Comparison of ENCODE assay signal across 8 mouse cellular contexts in genomic region chr11:87108755-87109518, GRCm38 (mm10). TPM values are rescaled to one million over a fixed set of nuclear protein-coding genes. Genes with fewer than 3 reads are reported as not detected.
DNase-seq lines count a peak whose midpoint lies in the region; ATAC-seq and TF ChIP-seq lines count a peak whose summit lies in the region.

Gene Ska2 (plus strand): TSS chr11:87109234.

- H3K79me2 ChIP-seq in MEL (ENCODE audit: control insufficient read depth, insufficient read depth, low read length, poor library complexity) = peaks cover 32% of the 10 kb centered on the region

- H3K36me3 ChIP-seq in MEL (ENCODE audit: control insufficient read depth in 1 of 2, insufficient read depth in 2 of 2, low read length in 2 of 2) = peaks cover 20 to 41% of the 10 kb centered on the region in 2 experiments
- no peaks in the 10 kb centered on the region for H3K36me3 ChIP-seq in forebrain, postnatal 0 days (ENCODE audit: insufficient read depth)
- peaks cover 24% of the 10 kb centered on the region for H3K36me3 ChIP-seq in lung, embryonic 15.5 days

- under 1% methylated on average over 40 of the region's 40 CpGs for WGBS in cerebellum, adult 2 months
- 1% methylated on average over 40 of the region's 40 CpGs for WGBS in forebrain, postnatal 0 days
- under 1% methylated on average over 40 of the region's 40 CpGs for whole genome bisulfite sequencing in lung, embryonic 15.5 days

- H3K9me3 ChIP-seq in MEL (replicated peaks; ENCODE audit: insufficient read depth, low read length) = no peaks in the 10 kb centered on the region
- H3K9me3 ChIP-seq in forebrain, postnatal 0 days (ENCODE audit: low read length) = no peaks in the 10 kb centered on the region
- no peaks in the 10 kb centered on the region for H3K9me3 ChIP-seq in lung, embryonic 15.5 days

- H3K4me1 ChIP-seq in MEL (ENCODE audit: control insufficient read depth in 1 of 2, insufficient read depth in 2 of 2, low read length in 2 of 2) = peaks cover 6 to 7% of the 10 kb centered on the region in 2 experiments; a peak in 3 of 4 replicates
- H3K4me1 ChIP-seq in cerebellum, adult 2 months (ENCODE audit: control insufficient read depth, insufficient read depth, low read length) = no peaks in the 10 kb centered on the region
- 0 out of 2 replicates have a peak, but pooled peaks cover 4% of the 10 kb centered on the region for H3K4me1 ChIP-seq in forebrain, postnatal 0 days (ENCODE audit: insufficient read depth)
- peaks cover 27% of the 10 kb centered on the region for H3K4me1 ChIP-seq in lung, embryonic 15.5 days

- no peaks in the 10 kb centered on the region for H3K27me3 ChIP-seq in MEL (ENCODE audit: control insufficient read depth in 1 of 2, insufficient read depth in 2 of 2, low read length in 2 of 2)
- no peaks in the 10 kb centered on the region for H3K27me3 ChIP-seq in cerebellum, adult 2 months (ENCODE audit: control insufficient read depth, insufficient read depth, low read length)
- H3K27me3 ChIP-seq in forebrain, postnatal 0 days (ENCODE audit: insufficient read depth, low read length) = no peaks in the 10 kb centered on the region
- no peaks in the 10 kb centered on the region for H3K27me3 ChIP-seq in lung, embryonic 15.5 days

- peak; percentile 90 to 92 for TF ChIP-seq POLR2A in MEL (IDR thresholded peaks at IDR 0.05; ENCODE audit: control insufficient read depth in 1 of 2, insufficient read depth in 1 of 2, low read depth in 1 of 2, low read length in 2 of 2, poor library complexity in 1 of 2)
- TF ChIP-seq POLR2A in cerebellum, adult 2 months (IDR thresholded peaks at IDR 0.05; ENCODE audit: borderline replicate concordance, insufficient read depth, low read length) = peak; percentile 71; the same call in 1 of the 2 replicates

- TF ChIP-seq RAD21 in MEL (IDR thresholded peaks at IDR 0.05; ENCODE audit: low read depth, low read length) = no peak

- peak within 1 kb of the TSS; percentile 66 for H3K4me2 ChIP-seq in forebrain, postnatal 0 days (ENCODE audit: low read depth)
- peak within 1 kb of the TSS; percentile 58 for H3K4me2 ChIP-seq in lung, embryonic 15.5 days

- peak; percentile 100 for DNase-seq in MEL (ENCODE audit: low read depth, low spot score)
- peak; percentile 95 to 99 for DNase-seq in cerebellum, adult 2 months
- peak; percentile 100 for DNase-seq in forebrain, postnatal 0 days
- peak; percentile 97 for DNase-seq in heart, postnatal 4 days
- peak; percentile 98 to 99 for DNase-seq in layer of hippocampus, adult 8-10 months (ENCODE audit: low spot score in 2 of 2)
- peak; percentile 98 for DNase-seq in ovary, adult 18-20 months (ENCODE audit: low spot score)
- DNase-seq in thymus, postnatal 0 days (ENCODE audit: low spot score) = peak; percentile 99

- no peak for TF ChIP-seq CTCF in MEL (IDR thresholded peaks at IDR 0.05 in 2 of 3, conservative IDR thresholded peaks at IDR 0.05 in 1 of 3; ENCODE audit: control insufficient read depth in 1 of 3, insufficient read depth in 1 of 3, low read depth in 2 of 3, low read length in 3 of 3, poor library complexity in 1 of 3, severe bottlenecking in 1 of 3)
- no peak for TF ChIP-seq CTCF in cerebellum, adult 2 months (IDR thresholded peaks at IDR 0.05; ENCODE audit: borderline replicate concordance, insufficient read depth, low read depth, low read length)
- TF ChIP-seq CTCF in forebrain, postnatal 0 days (IDR thresholded peaks at IDR 0.05; ENCODE audit: low read depth) = no peak

- ATAC-seq in forebrain, postnatal 0 days = peak; percentile 98
- peak; percentile 99 for ATAC-seq in lung, embryonic 15.5 days (ENCODE audit: borderline replicate concordance, extremely low read depth, low FRiP score, low TSS enrichment)

- H3K9ac ChIP-seq in MEL (ENCODE audit: control insufficient read depth, low read depth, low read length, poor library complexity, severe bottlenecking) = peak within 1 kb of the TSS; percentile 89
- peak within 1 kb of the TSS; percentile 81 for H3K9ac ChIP-seq in forebrain, postnatal 0 days
- peak within 1 kb of the TSS; percentile 96 for H3K9ac ChIP-seq in lung, embryonic 15.5 days

- peak within 1 kb of the TSS; percentile 86 to 91 for H3K4me3 ChIP-seq in MEL (ENCODE audit: control insufficient read depth in 1 of 2, insufficient read depth in 1 of 2, low read depth in 2 of 2, low read length in 2 of 2)
- H3K4me3 ChIP-seq in cerebellum, adult 2 months (replicated peaks; ENCODE audit: insufficient read depth, low read depth, low read length) = peak within 1 kb of the TSS; percentile 63
- H3K4me3 ChIP-seq in forebrain, postnatal 0 days (ENCODE audit: low read depth, low read length) = peak within 1 kb of the TSS; percentile 70
- peak within 1 kb of the TSS; percentile 86 for H3K4me3 ChIP-seq in lung, embryonic 15.5 days

- H3K27ac ChIP-seq in MEL (ENCODE audit: control insufficient read depth, low read depth, low read length) = peak within 1 kb of the TSS; percentile 96
- H3K27ac ChIP-seq in cerebellum, adult 2 months (ENCODE audit: insufficient read depth, low read length) = no peak within 1 kb of the TSS
- H3K27ac ChIP-seq in forebrain, postnatal 0 days (ENCODE audit: low read depth, low read length) = peak within 1 kb of the TSS; percentile 93
- H3K27ac ChIP-seq in lung, embryonic 15.5 days = peak within 1 kb of the TSS; percentile 93

- TF ChIP-seq EP300 in MEL (IDR thresholded peaks at IDR 0.05; ENCODE audit: low read depth in 1 of 2, low read length in 2 of 2) = no peak

TF ChIP-seq in MEL, 35 proteins besides CTCF, POLR2A, EP300 and RAD21 (continues in another document):
- peak; percentile 95 for TF ChIP-seq MXI1 (IDR thresholded peaks at IDR 0.05; ENCODE audit: low read depth, low read length)
- TF ChIP-seq CHD1 (IDR thresholded peaks at IDR 0.05; ENCODE audit: low read depth, low read length) = no peak
- TF ChIP-seq ZNF384 (IDR thresholded peaks at IDR 0.05; ENCODE audit: low read depth, low read length) = no peak
- no peak for TF ChIP-seq RCOR1 (IDR thresholded peaks at IDR 0.05; ENCODE audit: low read depth, low read length)
- peak; percentile 85; the same call in 1 of the 2 replicates for TF ChIP-seq POLR2AphosphoS5 (IDR thresholded peaks at IDR 0.05; ENCODE audit: borderline replicate concordance, low read depth, low read length)
- TF ChIP-seq MAZ (IDR thresholded peaks at IDR 0.05; ENCODE audit: low read depth, low read length) = peak; percentile 46; the same call in 1 of the 2 replicates
- no peak for TF ChIP-seq ZKSCAN1 (IDR thresholded peaks at IDR 0.05; ENCODE audit: low read depth, low read length)
- peak; percentile 93 for TF ChIP-seq CHD2 (IDR thresholded peaks at IDR 0.05; ENCODE audit: low read length)
- no peak for TF ChIP-seq TAL1 (IDR thresholded peaks at IDR 0.05; ENCODE audit: low read length)
- TF ChIP-seq USF1 (IDR thresholded peaks at IDR 0.05; ENCODE audit: low read depth, low read length) = no peak
- TF ChIP-seq JUND (IDR thresholded peaks at IDR 0.05; ENCODE audit: low read depth, low read length) = no peak
- peak; percentile 73 for TF ChIP-seq HCFC1 (IDR thresholded peaks at IDR 0.05; ENCODE audit: low read depth, low read length)
- 0 out of 2 replicates have a peak, but pooled peaks have one; percentile 4 for TF ChIP-seq ETS1 (IDR thresholded peaks at IDR 0.05; ENCODE audit: low read depth, low read length)
- TF ChIP-seq ELF1 (IDR thresholded peaks at IDR 0.05; ENCODE audit: low read depth, low read length) = 0 out of 2 replicates have a peak, but pooled peaks have one; percentile 6
- TF ChIP-seq ZC3H11A (IDR thresholded peaks at IDR 0.05; ENCODE audit: low read depth, low read length) = no peak
- peak; percentile 33; the same call in 1 of the 2 replicates for TF ChIP-seq GATA1 (IDR thresholded peaks at IDR 0.05; ENCODE audit: low read depth, low read length)
- TF ChIP-seq BHLHE40 (IDR thresholded peaks at IDR 0.05; ENCODE audit: borderline replicate concordance, low read depth, low read length) = no peak
- no peak for TF ChIP-seq MEF2A (IDR thresholded peaks at IDR 0.05; ENCODE audit: extremely low read depth, insufficient replicate concordance, low read depth, low read length, poor library complexity, severe bottlenecking)
- peak; percentile 48; the same call in 1 of the 2 replicates for TF ChIP-seq NRF1 (IDR thresholded peaks at IDR 0.05; ENCODE audit: insufficient read depth, low read depth, low read length, poor library complexity, severe bottlenecking)
- TF ChIP-seq KAT2A (conservative IDR thresholded peaks at IDR 0.05; ENCODE audit: low read depth, low read length) = peak; percentile 42; the same call in 1 of the 2 replicates
- TF ChIP-seq ZMIZ1 (IDR thresholded peaks at IDR 0.05; ENCODE audit: low read depth, low read length) = peak; percentile 90
- peak; percentile 88 for TF ChIP-seq MYC (IDR thresholded peaks at IDR 0.05; ENCODE audit: low read depth, low read length)
- TF ChIP-seq TBP (IDR thresholded peaks at IDR 0.05; ENCODE audit: low read depth, low read length) = peak; percentile 97
- no peak for TF ChIP-seq UBTF (IDR thresholded peaks at IDR 0.05; ENCODE audit: borderline replicate concordance, insufficient read depth, low read depth, low read length)
- TF ChIP-seq TCF12 (IDR thresholded peaks at IDR 0.05; ENCODE audit: low read depth, low read length) = peak; percentile 70
- TF ChIP-seq MYB (IDR thresholded peaks at IDR 0.05; ENCODE audit: low read depth, low read length) = no peak
- TF ChIP-seq GABPA (IDR thresholded peaks at IDR 0.05; ENCODE audit: low read depth, low read length) = peak; percentile 53; the same call in 1 of the 2 replicates
- TF ChIP-seq E2F4 (IDR thresholded peaks at IDR 0.05; ENCODE audit: borderline replicate concordance, low read depth, low read length) = peak; percentile 88
- no peak for TF ChIP-seq MAFK (IDR thresholded peaks at IDR 0.05; ENCODE audit: borderline replicate concordance, low read depth, low read length)
- TF ChIP-seq NELFE (IDR thresholded peaks at IDR 0.05; ENCODE audit: low read depth, low read length) = peak; percentile 93

RNA-seq across cellular contexts. Expression of gene Ska2, which starts in this region (rescaled TPM):
- total RNA-seq in MEL (2012; rRNA removed) = 21.3 and 24.5 TPM in 2 replicates
- 10 to 100 TPM in 1 of 2 experiments, not detected in 1; 24.8 TPM for polyA plus RNA-seq in MEL (2012; ENCODE audit: insufficient read depth in 1 of 2, insufficient read length in 2 of 2, low read depth in 1 of 2, low replicate concordance in 2 of 2, missing spikeins in 1 of 2)
- polyA plus RNA-seq in cerebellum, adult 2 months (2012; rRNA removed) = 11.0 and 11.2 TPM in 2 replicates
- 32.2 and 41.5 TPM in 2 replicates for total RNA-seq in forebrain, postnatal 0 days (2014; rRNA removed)
- polyA plus RNA-seq in forebrain, postnatal 0 days (2015; fragmentation: Nextera tagmentation; extraction: Ambion mirVana) = 29.2 and 31.1 TPM in 2 replicates
- total RNA-seq in heart, postnatal 4 days (2021) = 10 to 100 TPM; 40.2 to 42.6 TPM
- total RNA-seq in layer of hippocampus, adult 8-10 months (2022) = 10 to 100 TPM; 13.7 to 16.1 (median 14.8) TPM
- 64.5 and 66.7 TPM in 2 replicates for polyA plus RNA-seq in lung, embryonic 15.5 days (2015; fragmentation: Nextera tagmentation; extraction: Ambion mirVana)
- 59.6 and 59.7 TPM in 2 replicates for polyA plus RNA-seq in thymus, postnatal 0 days (2015; fragmentation: Nextera tagmentation; extraction: Ambion mirVana)
